Mouse (Mus musculus) lung, adult 2 months (tissue): ENCODE measurements around the gene Pou4f1. TPM values are rescaled to one million over a fixed set of nuclear protein-coding genes. Genes with fewer than 3 reads are reported as not detected.

Source experiments
- DNase-seq: peaks from one replicate; pipeline ENCODE4 v3.0.0; 2022
- H3K4me1 ChIP-seq: fragments of 200-500 bp; 2 replicates; pipeline ENCODE4 v1.6.1; 2011; ENCODE audit warnings: low read length; ENCODE audit not compliant: control insufficient read depth, insufficient read depth
- H3K4me3 ChIP-seq: fragments of 200-500 bp; replicated peaks from 2 replicates; pipeline ENCODE3; 2011; ENCODE audit warnings: low read depth, mild to moderate bottlenecking, control low read depth, low read length; ENCODE audit errors: extremely low read depth
- CTCF ChIP-seq: fragments of 200-500 bp; IDR thresholded peaks from 2 replicates; pipeline ENCODE4 v1.5.1; 2011; ENCODE audit warnings: mild to moderate bottlenecking, low read length, control low read depth; ENCODE audit not compliant: insufficient read depth
- POLR2A ChIP-seq: fragments of 200-500 bp; IDR thresholded peaks from 2 replicates; pipeline ENCODE4 v1.6.1; 2011; ENCODE audit warnings: low read depth, mild to moderate bottlenecking, control low read depth, low read length, borderline replicate concordance; ENCODE audit errors: extremely low read depth
- WGBS: fragments of 180-500 bp; shearing (Covaris S2); methylation state at CpG from one replicate; pipeline ENCODE4 v1.1.7; 2018; 5-methylcytosine and 5-hydroxymethylcytosine counted together
- polyA plus RNA-seq: library from polyadenylated mRNA; depleted of rRNA; stranded (reverse); fragments of >200 nt; gene quantifications from 2 replicates; pipeline ENCODE4 v1.2.3, GENCODE M21; 2012; rRNA removed

The Pou4f1 gene
- polyA plus RNA-seq, 1 experiment, result 0.06 TPM

GRCm38 (mm10) chr14:104457966-104458710 lies 9.7 kb downstream of the Pou4f1 start:
- TF ChIP-seq CTCF, result no peak
- no peak for TF ChIP-seq POLR2A
- DNase-seq, result no peak
- no peaks in the 10 kb centered on the region for H3K4me1 ChIP-seq
- WGBS, result 3% methylated on average over 20 of the region's 20 CpGs
- no peak overlapping the region for H3K4me3 ChIP-seq

DNA sequence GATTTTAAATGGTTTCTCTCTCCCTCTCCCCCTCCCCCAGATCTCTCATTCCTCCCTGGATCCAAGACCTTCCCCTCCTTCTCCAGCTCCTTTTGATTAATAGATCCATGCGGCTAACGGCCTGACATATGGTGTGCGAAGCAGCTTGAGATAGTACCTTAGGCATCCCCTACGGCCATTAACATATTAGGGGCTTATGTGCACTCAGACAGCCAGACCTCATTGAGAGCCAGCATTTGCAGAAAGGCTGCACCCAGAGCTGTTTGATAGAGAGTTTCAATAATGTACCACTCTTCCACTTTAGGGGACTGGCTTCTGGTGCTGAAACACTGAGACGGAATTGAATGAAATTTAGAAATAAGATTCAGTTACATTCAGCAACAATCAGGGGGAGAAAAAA lies 10.8 kb downstream of the Pou4f1 start:
- Histone ChIP-seq H3K4me1 (no peaks in the 10 kb centered on the region), H3K4me3 (no peak overlapping the region)
- no peak for TF ChIP-seq POLR2A
- TF ChIP-seq CTCF, result no peak
- no peak for DNase-seq
- 5% methylated on average over 5 of the region's 5 CpGs for WGBS

- TF ChIP-seq CTCF (no peak), POLR2A (no peak)
- Histone ChIP-seq H3K4me1 (no peaks in the 10 kb centered on the region), H3K4me3 (no peak overlapping the region)
- 11% methylated on average over 4 of the region's 4 CpGs for WGBS
- DNase-seq, result no peak
These were observed 14.0 kb downstream of the Pou4f1 start for GRCm38 (mm10) chr14:104453824-104454223.

DNA sequence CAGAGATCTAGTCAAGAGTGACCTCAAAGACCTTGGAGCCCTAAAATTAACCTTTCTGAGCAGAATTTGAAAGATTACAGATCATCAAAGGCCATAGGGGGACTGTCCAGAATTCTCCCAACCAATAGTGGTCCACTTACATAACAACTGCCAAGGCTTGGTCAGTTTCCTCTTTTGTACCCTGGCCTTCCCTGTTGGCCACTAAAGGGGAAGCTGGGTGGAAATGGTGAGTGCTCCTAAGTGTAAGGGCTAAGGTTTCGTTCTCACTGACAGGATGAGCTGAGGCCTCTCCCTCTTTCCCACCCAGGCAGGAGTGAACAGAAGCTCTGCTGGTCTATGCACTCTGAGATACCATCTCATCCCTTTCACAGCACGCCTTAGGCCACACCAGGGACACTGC lies 33.5 kb downstream of the Pou4f1 start:
- H3K4me1 ChIP-seq, result no peaks in the 10 kb centered on the region
- no peak for TF ChIP-seq CTCF
- TF ChIP-seq POLR2A, result no peak
- 34% methylated on average over 2 of the region's 2 CpGs for WGBS
- DNase-seq, result no peak
- no peak overlapping the region for H3K4me3 ChIP-seq

GRCm38 (mm10) chr14:104430819-104431218 lies 37.0 kb downstream of the Pou4f1 start:
- no peak overlapping the region for H3K4me3 ChIP-seq
- H3K4me1 ChIP-seq, result no peaks in the 10 kb centered on the region
- 69% methylated on average over 4 of the region's 4 CpGs for WGBS
- no peak for TF ChIP-seq POLR2A
- TF ChIP-seq CTCF, result no peak
- no peak for DNase-seq

GRCm38 (mm10) chr14:104423688-104424470 lies 43.9 kb downstream of the Pou4f1 start:
- WGBS, result 59% methylated on average over 14 of the region's 14 CpGs
- no peak for DNase-seq
- Histone ChIP-seq H3K4me1 (no peaks in the 10 kb centered on the region), H3K4me3 (no peak overlapping the region)
- TF ChIP-seq POLR2A (no peak), CTCF (no peak)

Other genes starting within 250 kb of the Pou4f1 start
- 2.0 and 2.5 TPM in 2 replicates for gene Rnf219, start 54.6 kb upstream of the Pou4f1 start, polyA plus RNA-seq